Mouse (Mus musculus) heart, postnatal 0 days (tissue): ENCODE data around the gene Orc1.

Source experiments
- CTCF ChIP-seq: IDR thresholded peaks from 2 replicates; pipeline ENCODE4 v1.5.1; 2016; ENCODE audit warnings: antibody characterized with exemption, control low read depth, low read depth
- EP300 ChIP-seq: IDR thresholded peaks from 2 replicates; pipeline ENCODE4 v1.6.1; 2016; ENCODE audit warnings: antibody characterized with exemption, low read depth

- TF ChIP-seq CTCF (no peak), EP300 (no peak)
Observed at GRCm38 (mm10) chr4:108631616-108632015, 52.4 kb downstream of the Orc1 start.
